Mouse (Mus musculus): ENCODE results near the gene Mast3.

Gene Mast3

DNA sequence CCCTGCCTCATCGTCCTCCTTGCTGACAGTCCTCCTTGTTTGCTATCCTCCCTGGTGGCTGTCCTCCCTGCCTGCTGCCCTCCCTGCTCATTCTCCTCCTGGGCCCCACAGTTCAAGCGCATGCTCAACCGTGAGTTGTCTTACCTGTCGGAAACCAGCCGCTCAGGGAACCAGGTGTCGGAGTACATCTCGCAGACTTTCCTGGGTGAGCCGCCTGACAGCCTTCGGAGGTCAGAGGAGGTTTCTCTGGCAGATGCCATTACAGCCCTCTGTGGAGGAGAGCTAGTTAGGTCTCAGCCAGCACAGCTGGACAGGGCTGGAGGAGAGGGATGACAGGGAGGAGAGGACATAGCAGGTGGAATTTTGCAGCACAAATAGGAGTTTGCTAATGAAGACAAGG is 58.2 kb downstream of the Mast3 start:
- no peak for DNase-seq (ENCODE audit: low read depth, low spot score)

DNA sequence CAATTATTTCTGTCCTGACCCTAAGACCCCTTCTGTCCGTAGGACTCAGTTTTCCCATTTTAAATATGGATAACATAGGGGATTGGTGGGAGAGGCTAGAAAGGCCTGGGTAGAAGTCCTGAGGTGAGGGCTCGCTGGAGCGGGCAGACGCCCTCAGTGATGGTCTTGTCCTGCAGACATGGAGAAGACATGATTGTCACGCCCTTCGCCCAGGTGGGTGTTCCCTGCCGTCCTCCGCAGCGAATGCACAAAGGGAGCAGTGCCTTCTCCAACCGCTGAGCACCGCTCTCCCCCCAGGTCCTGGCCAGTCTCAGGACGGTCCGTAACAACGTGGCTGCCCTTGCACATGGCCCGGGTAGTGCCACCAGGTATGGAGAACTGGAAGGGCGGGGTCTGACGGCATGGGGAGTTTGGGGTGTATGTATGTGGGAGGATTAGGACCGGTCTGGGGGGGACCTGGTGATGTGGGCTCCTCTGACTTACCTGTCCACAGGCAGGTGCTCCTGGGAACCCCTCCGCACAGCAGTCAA is 59.1 kb downstream of the Mast3 start:
- DNase-seq (ENCODE audit: low read depth, low spot score), result no peak

DNA sequence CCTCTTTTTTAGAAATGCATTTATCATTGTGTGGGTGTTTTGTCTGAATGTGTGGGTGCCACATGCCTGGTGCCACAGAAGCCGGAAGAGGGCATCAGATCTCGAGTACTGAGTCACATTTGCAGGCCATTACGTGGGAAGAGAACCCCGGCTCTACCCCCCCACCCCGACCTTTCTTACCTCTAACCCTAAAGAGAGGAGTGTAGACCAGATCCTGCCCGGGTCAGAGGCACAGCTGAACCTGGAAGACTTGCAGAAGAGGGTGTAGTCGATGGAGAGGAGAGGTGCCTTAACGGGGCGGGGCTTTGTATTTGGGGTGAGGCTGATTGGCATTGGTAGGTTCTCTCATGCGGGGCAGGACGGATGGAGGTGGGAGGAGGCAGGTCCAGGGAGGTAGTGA is 60.0 kb downstream of the Mast3 start:
- DNase-seq (ENCODE audit: low read depth, low spot score), result no peak

DNA sequence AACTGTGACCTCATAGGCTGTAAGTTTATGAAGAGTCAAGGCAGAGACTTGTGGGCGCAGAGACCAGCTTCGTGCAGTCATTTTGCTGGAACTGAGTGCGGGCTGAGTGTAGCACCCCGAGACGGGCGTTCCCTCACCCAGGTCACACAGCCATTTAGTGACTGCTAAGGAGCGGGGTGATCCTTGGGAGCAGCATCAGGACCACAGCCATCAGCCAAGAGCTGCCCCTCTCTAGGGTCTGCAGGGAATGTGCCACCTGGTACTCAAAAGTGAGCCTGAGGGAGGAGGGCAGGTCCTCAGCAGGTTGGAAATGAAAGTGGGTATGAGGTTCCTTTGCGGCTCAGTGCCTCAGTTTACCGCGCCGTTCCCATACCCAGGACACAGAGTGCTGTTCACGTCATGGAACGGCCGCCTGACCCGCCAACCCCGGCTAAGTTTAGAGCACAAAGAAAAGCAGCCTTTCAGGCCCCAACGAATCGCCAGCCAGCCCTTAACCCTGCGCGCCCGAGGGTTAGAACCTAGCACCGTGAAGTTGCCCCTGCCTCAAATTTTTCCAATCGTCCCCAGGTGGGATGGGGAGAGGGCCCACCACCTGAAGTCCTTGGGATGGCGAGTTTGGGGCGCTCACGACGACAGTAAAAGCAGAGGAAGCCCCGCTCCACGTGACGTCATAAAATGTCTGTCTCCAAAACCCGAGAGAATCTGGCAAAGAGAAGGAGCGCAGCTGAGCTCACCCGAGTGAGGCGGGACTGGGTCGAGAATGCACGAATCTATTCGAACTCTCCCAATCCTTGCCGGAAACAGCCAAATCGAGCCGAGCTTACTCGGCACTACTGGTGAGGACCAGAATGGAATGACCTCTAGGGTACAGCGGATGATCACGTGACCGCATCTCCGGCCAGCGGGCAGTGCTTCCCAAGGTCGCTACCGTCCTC is 60.9 kb downstream of the Mast3 start:
- DNase-seq (ENCODE audit: low read depth, low spot score), result peak; percentile 66

DNA sequence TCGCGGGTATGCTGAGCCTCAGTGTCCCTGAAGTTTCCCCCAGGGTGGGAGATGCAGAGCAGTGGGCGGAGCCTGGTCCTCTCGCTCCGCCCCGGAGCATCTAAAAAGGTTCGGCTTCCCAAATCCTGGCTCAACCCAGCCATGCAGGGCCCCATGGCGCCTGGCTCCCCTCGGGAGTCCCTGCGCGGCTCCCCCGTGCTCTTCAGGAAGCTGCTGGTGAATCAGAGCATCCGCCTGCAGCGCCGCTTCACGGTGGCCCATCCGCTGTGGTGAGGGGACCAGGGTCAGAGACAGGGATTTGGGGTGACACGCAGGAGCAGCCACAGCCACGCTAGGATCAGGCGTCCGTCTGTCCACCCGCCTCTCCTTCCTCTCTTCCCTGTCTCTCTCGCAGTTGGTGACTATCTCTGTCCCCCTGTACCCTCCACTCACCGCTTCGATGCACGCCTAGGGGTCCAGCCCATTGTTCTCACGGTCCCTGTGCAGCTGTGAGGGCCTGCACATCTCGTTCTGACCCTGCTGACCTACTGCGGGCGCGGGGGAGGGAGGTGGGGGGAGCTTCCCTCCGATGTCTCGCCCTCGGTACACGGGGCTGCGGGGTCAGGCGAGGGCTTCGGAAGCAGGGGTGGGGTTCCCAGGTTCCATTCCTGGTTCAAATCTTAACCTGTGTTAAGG is 61.7 kb downstream of the Mast3 start:
- peak; percentile 42 for DNase-seq (ENCODE audit: low read depth, low spot score)

DNA sequence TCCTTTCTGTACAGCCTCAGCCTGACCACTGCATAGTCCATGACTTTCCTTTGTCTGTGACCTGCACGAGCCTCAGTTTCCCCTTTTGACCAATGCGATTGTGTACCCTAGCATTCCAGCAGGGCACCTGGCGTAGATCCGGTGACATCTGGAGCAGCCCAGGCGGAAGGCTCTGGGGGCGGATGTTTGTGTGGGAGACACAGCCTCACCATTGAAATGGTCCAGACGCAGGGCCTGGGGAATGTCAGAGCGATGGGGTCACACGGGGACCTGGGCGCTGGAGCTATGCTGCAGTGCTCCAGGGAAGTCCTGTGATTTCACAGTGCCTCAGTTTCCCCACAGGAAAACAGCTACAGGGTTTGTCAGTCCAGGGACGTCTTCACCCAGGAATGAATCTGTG is 62.7 kb downstream of the Mast3 start:
- DNase-seq (ENCODE audit: low read depth, low spot score), result no peak

DNA sequence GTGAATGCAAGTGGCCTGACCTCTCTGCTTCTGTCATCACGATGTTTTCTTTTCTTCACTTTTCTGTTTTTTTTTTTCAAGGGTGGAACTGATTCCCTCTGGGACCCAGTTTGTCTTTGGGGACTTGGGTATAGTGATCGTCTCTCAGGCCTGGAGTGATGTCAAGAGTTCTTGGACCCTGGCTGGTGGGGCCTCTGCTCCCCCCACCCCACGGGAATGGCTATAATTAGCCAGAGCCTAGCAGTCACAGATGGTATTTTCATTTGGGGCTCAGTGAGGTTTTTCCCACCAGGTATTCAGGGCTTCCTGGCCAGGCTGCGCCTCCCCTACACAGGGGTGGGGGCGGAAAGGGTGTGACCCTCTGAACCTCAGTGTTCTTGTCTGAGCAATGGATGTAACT is 63.2 kb downstream of the Mast3 start:
- no peak for DNase-seq (ENCODE audit: low read depth, low spot score)

DNA sequence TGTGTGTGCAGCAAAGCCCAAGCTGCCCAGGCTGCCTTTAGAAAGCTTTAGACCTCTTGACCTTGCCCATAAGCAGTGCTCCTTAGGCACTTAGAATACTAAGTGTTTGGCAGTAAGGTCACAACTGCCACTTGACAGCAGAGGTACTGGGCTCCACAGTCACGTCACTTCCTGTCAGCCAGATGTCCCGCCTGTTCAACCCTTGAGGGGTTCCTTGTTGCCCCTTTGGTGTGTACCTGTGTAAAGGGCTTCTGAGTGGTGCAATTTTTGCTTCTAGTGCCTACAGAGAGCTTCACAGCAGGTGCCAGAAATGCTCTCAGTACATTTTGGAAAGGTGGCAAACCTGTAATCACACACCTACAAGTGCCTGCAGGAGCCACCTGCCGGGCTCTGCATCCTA is 66.6 kb downstream of the Mast3 start:
- no peak for DNase-seq (ENCODE audit: low read depth, low spot score)

DNA sequence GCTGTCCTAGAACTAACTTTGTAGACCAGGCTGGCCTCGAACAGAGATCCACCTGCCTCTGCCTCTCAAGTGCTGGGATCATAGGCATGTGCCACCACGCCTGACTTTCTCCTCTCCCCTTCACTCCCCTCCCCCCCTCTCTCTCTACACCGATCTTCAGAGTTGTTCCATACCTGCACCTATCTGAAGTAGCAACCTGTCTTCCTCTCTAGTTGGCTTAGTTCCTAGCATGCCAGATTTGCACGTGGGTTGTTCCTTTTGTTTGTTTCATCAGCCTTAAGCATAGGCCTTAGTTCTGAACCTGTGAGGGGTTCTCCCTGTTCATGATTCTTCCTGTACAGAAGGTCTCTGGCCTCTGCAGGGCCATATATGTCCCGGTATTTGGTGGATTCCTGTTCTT is 67.1 kb downstream of the Mast3 start:
- no peak for DNase-seq (ENCODE audit: low read depth, low spot score)

DNA sequence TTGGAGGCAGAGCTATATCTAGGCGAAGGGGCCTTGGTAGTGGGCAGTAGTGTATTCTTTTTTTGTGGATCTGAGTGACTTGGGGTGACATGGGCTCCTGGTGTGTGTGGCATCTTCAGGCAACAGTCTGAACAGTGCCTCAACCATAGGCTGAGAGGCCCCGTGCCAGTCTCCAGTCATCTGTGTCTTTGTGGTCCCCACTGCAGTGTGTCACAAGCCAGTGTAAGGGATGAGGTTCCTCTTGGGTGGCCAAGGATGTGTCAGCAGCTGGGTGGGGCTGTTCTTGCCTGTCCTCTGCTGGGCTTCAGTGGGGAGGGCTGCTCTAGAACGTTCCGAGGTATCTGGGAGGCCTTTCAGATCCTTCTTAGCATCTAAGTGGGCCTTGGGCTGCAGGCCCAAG is 73.9 kb downstream of the Mast3 start:
- DNase-seq (ENCODE audit: low read depth, low spot score), result no peak

DNA sequence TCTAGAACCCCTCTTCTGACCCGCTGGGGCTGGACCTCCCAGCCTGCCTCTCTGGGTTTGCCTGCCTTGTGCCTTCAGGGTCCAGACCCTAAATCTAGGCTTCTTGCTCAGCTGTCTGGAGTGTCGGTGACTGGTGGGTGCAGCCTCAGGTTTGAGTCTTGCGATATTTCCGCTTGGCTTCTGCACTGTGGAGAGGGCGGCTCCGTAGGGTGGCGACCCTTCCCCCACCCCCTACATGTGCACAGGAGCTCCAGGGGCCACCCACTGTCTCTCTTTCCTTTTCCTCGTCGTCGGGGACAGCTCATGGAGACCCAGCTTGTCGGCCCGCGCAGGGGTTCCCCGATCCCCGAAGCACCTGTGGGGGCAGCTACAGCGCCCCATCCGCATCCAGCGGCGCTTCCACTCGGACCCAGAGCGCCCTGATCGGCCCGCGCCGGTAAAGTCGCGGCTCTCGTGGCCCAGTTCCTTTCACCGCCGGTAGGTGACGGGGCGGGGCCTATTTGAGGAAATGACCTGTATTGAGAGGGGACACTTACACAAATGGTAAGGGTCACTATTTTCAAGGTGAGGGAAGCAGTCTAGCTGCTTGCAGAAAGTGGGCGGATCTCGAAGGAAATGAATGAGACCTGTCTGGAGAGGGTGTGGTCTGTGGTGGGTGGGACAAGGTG is 74.9 kb downstream of the Mast3 start:
- DNase-seq (ENCODE audit: low read depth, low spot score), result no peak

Measured in brain, adult 2 months (tissue).